Comparison of ENCODE assay signal across 9 mouse cellular contexts in the genomic region with DNA sequence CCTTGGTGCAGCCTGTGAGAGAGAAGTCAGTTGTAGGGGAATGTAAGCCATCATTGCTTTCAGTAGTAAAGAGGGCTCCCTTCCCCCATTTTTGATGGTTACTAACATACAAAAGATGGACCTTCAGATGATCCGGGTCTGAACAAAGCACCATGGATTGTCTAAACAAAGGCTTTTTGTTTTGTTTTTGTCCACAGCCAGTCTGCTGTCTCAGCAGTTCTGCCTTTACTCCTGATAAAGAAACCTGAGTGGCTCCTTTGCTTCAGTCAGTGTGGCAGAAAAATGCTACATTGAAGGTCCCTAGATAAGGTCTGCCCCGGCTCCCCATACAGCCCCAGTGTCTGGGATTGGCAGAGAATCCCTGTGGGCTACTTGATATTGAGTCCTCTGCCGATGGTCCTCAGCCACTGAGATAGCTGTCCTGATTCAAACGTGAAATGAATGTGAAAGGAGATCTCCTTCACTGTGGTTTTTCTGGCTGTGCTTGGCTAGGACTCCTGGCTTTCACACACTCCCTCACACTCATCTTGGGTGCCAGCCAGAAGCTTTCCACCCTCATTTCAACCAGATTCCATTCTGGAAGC.
DNase-seq lines count a peak whose midpoint lies in the region; ATAC-seq and TF ChIP-seq lines count a peak whose summit lies in the region.
"Had no signal": no experiment of that assay in that cellular context is flagged by ENCODE, and none has a peak within 500 bp of the region (broad histone marks: within the 10 kb centered on the region; RNA-seq: fewer than 3 reads in every experiment).

No protein-coding gene starts in this region.

- H3K27ac ChIP-seq in forebrain, embryonic 14.5 days (ENCODE audit: low read depth, low read length), result peak overlapping the region; percentile 84
- H3K27ac ChIP-seq in hindbrain, embryonic 16.5 days (ENCODE audit: low read depth, low read length), result peak overlapping the region; percentile 76
- H3K27ac ChIP-seq in stomach, postnatal 0 days (replicated peaks), result peak overlapping the region; percentile 24; the same call in 1 of the 2 replicates
- H3K27ac ChIP-seq: liver, embryonic 14.5 days had no signal

- peaks cover 18% of the 10 kb centered on the region for H3K4me1 ChIP-seq in forebrain, embryonic 14.5 days (ENCODE audit: control insufficient read depth, insufficient read depth, low read length)
- peaks cover 11% of the 10 kb centered on the region for H3K4me1 ChIP-seq in hindbrain, embryonic 16.5 days (ENCODE audit: control insufficient read depth, insufficient read depth, low read depth, low read length)
- no peaks in the 10 kb centered on the region for H3K4me1 ChIP-seq in stomach, postnatal 0 days (replicated peaks; ENCODE audit: control insufficient read depth, insufficient read depth)

- TF ChIP-seq EP300 in stomach, postnatal 0 days (optimal IDR thresholded peaks at IDR 0.05), result no peak

- no peak for TF ChIP-seq CTCF in brain, embryonic 14.5 days (IDR thresholded peaks at IDR 0.05; ENCODE audit: borderline replicate concordance, extremely low read depth, insufficient read depth, insufficient read length)
- TF ChIP-seq CTCF in stomach, postnatal 0 days (IDR thresholded peaks at IDR 0.05; ENCODE audit: low read depth), result no peak

- H3K9ac ChIP-seq in forebrain, embryonic 14.5 days (ENCODE audit: low read length), result 0 out of 2 replicates have a peak overlapping the region, but pooled peaks have one; percentile 32
- no peak overlapping the region for H3K9ac ChIP-seq in hindbrain, embryonic 16.5 days (ENCODE audit: low read depth, low read length)
- H3K9ac ChIP-seq in stomach, postnatal 0 days (ENCODE audit: low read length), result no peak overlapping the region
- H3K9ac ChIP-seq: liver, embryonic 14.5 days had no signal

- peak overlapping the region; percentile 28 for H3K4me2 ChIP-seq in forebrain, embryonic 14.5 days (ENCODE audit: low read length)
- peak overlapping the region; percentile 20 for H3K4me2 ChIP-seq in hindbrain, embryonic 16.5 days (ENCODE audit: low read length)
- 0 out of 2 replicates have a peak overlapping the region, but pooled peaks have one; percentile 3 for H3K4me2 ChIP-seq in stomach, postnatal 0 days (replicated peaks; ENCODE audit: low read depth)

- H3K27me3 ChIP-seq in forebrain, embryonic 14.5 days (replicated peaks; ENCODE audit: control insufficient read depth, insufficient read depth, low read length), result no peaks in the 10 kb centered on the region
- no peaks in the 10 kb centered on the region for H3K27me3 ChIP-seq in hindbrain, embryonic 16.5 days (replicated peaks; ENCODE audit: control insufficient read depth, insufficient read depth, low read length)
- no peaks in the 10 kb centered on the region for H3K27me3 ChIP-seq in stomach, postnatal 0 days (ENCODE audit: control insufficient read depth, insufficient read depth, low read length)

- H3K4me3 ChIP-seq in forebrain, embryonic 14.5 days (ENCODE audit: low read depth, low read length), result no peak overlapping the region
- no peak overlapping the region for H3K4me3 ChIP-seq in hindbrain, embryonic 16.5 days (ENCODE audit: low read length)
- no peak overlapping the region for H3K4me3 ChIP-seq in stomach, postnatal 0 days (ENCODE audit: low read depth, low read length)

- no peak for TF ChIP-seq POLR2A in brain, embryonic 14.5 days (IDR thresholded peaks at IDR 0.05; ENCODE audit: borderline replicate concordance, extremely low read depth, insufficient read depth, insufficient read length, poor library complexity, severe bottlenecking)

- H3K9me3 ChIP-seq in forebrain, embryonic 14.5 days (replicated peaks; ENCODE audit: control insufficient read depth, low read length), result no peaks in the 10 kb centered on the region
- H3K9me3 ChIP-seq in hindbrain, embryonic 16.5 days (ENCODE audit: control insufficient read depth, low read length), result no peaks in the 10 kb centered on the region
- H3K9me3 ChIP-seq in stomach, postnatal 0 days (ENCODE audit: control insufficient read depth, low read length), result no peaks in the 10 kb centered on the region

- peak; percentile 26 for DNase-seq in gastrocnemius, adult 18-20 months (ENCODE audit: low spot score)
- no peak for DNase-seq in gastrocnemius, postnatal 36 days
- DNase-seq in brain, embryonic 14.5 days (ENCODE audit: low read depth), result peak; percentile 92
- peak; percentile 86 for DNase-seq in forebrain, embryonic 14.5 days (ENCODE audit: low spot score)
- DNase-seq in lung, postnatal 4 days, result peak; percentile 7 to 22
- no peak for DNase-seq in stomach, postnatal 0 days (ENCODE audit: low spot score)

- intact Hi-C loops in gastrocnemius, postnatal 36 days (cut with DNase I), result no loop called here

- peak; percentile 84 for ATAC-seq in forebrain, embryonic 14.5 days
- ATAC-seq in hindbrain, embryonic 16.5 days, result peak; percentile 78
- ATAC-seq in stomach, postnatal 0 days (ENCODE audit: low FRiP score, low TSS enrichment), result no peak
- no peak for ATAC-seq in megakaryocyte-erythroid progenitor cell, adult 5-6 weeks (replicated peaks; ENCODE audit: low FRiP score, low TSS enrichment, poor library complexity, severe bottlenecking)

- 0 out of 2 replicates have a peak, but pooled peaks cover 4% of the 10 kb centered on the region for H3K36me3 ChIP-seq in forebrain, embryonic 14.5 days (ENCODE audit: control insufficient read depth, insufficient read depth, low read length)
- H3K36me3 ChIP-seq in hindbrain, embryonic 16.5 days (ENCODE audit: control insufficient read depth, insufficient read depth, low read length), result no peaks in the 10 kb centered on the region
- no peaks in the 10 kb centered on the region for H3K36me3 ChIP-seq in stomach, postnatal 0 days (ENCODE audit: control insufficient read depth, insufficient read depth, low read length)

- 8% methylated on average over 4 of the region's 4 CpGs for WGBS in forebrain, embryonic 14.5 days
- 2% methylated on average over 4 of the region's 4 CpGs for WGBS in hindbrain, embryonic 16.5 days
- WGBS in stomach, postnatal 0 days, result 24% methylated on average over 4 of the region's 4 CpGs

Comparison
In these comparisons a context has a peak if more than half of its experiments do, and no peak if none do; other contexts are left out.
1. DNase-seq: peak in gastrocnemius, adult 18-20 months (single experiment), brain, embryonic 14.5 days (single experiment), forebrain, embryonic 14.5 days (single experiment) and lung, postnatal 4 days (2 of 2); none in gastrocnemius, postnatal 36 days (0 of 2) and stomach, postnatal 0 days (single experiment).
2. ATAC-seq: peak in forebrain, embryonic 14.5 days (single experiment) and hindbrain, embryonic 16.5 days (single experiment); none in stomach, postnatal 0 days (single experiment) and megakaryocyte-erythroid progenitor cell, adult 5-6 weeks (single experiment).
3. H3K27ac ChIP-seq: peak in every context shown above with its lines; median percentile 84 in forebrain, embryonic 14.5 days; 76 in hindbrain, embryonic 16.5 days; 24 in stomach, postnatal 0 days.
4. Peak in every context shown above with its lines, with median percentiles within 50 percentile points of each other: H3K4me2 ChIP-seq.